Mouse (Mus musculus) layer of hippocampus, adult 18-20 months (tissue): Measurements from ENCODE around the gene Fam222b. TPM values are rescaled to one million over a fixed set of nuclear protein-coding genes. Genes with fewer than 3 reads are reported as not detected.
"Not testable (repeated sequence)": the region's sequence is repeated elsewhere in the genome, so short reads cannot be mapped to it uniquely, and the experiment has no call there.

Experiments used
- DNase-seq, 2 experiments: peaks; one replicate each; pipeline ENCODE4 v3.0.0; 2022; ENCODE audit warnings: low spot score in 2 of 2
- long read RNA-seq: library from polyadenylated mRNA; stranded (forward); transcript quantifications from one replicate; pipeline ENCODE4 v2.0.0, GENCODE M21; 2021
- total RNA-seq, 2 experiments: library from RNA; stranded (reverse); gene quantifications; 2 replicates each; pipeline ENCODE4 v1.2.3; 2021

The Fam222b gene
- total RNA-seq, result 10 to 100 TPM; 29.7 to 30.5 TPM
- long read RNA-seq, transcript Fam222b-201 (3 exons, 3,258 nt), result major isoform, 43 of 58 reads
- long read RNA-seq, partial matches to known transcripts, result 0 of 58 reads
- long read RNA-seq, other reads (novel, unspliced or antisense), result 8 of 58 reads

- DNase-seq, result peak; percentile 87 to 93
These were observed at the start of gene Fam222b for GRCm38 (mm10) chr11:78094504-78095143. TSS of gene Fam222b (plus strand) at chr11:78094660.

- DNase-seq, result peak in 1 of 2 experiments; percentile 44
These were observed 49.7 kb upstream of the Fam222b start for GRCm38 (mm10) chr11:78044758-78045251.

GRCm38 (mm10) chr11:78048637-78049036 lies 45.8 kb upstream of the Fam222b start:
- DNase-seq, result not testable (repeated sequence)

- DNase-seq, result no peak
These were observed 41.4 kb upstream of the Fam222b start for GRCm38 (mm10) chr11:78053078-78053477.

- DNase-seq, result no peak
These were observed 37.5 kb upstream of the Fam222b start for GRCm38 (mm10) chr11:78056946-78057345.

- DNase-seq, result peak; percentile 22 to 63
These were observed 34.4 kb upstream of the Fam222b start for GRCm38 (mm10) chr11:78059833-78060757.

- DNase-seq, result no peak
These were observed 31.9 kb upstream of the Fam222b start for GRCm38 (mm10) chr11:78062563-78062962.

- DNase-seq, result no peak
These were observed 28.6 kb upstream of the Fam222b start for GRCm38 (mm10) chr11:78065906-78066305.

- DNase-seq, result no peak
These were observed 27.8 kb upstream of the Fam222b start for GRCm38 (mm10) chr11:78066641-78067040.

- DNase-seq, result no peak
These were observed 26.9 kb upstream of the Fam222b start for GRCm38 (mm10) chr11:78067566-78067965.

- DNase-seq, result no peak
These were observed 25.3 kb upstream of the Fam222b start for GRCm38 (mm10) chr11:78069130-78069529.

GRCm38 (mm10) chr11:78069646-78070045 lies 24.8 kb upstream of the Fam222b start:
- DNase-seq, result no peak

- DNase-seq, result no peak
These were observed 22.5 kb upstream of the Fam222b start for GRCm38 (mm10) chr11:78071938-78072337.

GRCm38 (mm10) chr11:78072425-78073130 lies 21.9 kb upstream of the Fam222b start:
- DNase-seq, result no peak

GRCm38 (mm10) chr11:78073577-78074276 lies 20.7 kb upstream of the Fam222b start:
- no peak for DNase-seq

GRCm38 (mm10) chr11:78074277-78074652 lies 20.2 kb upstream of the Fam222b start:
- no peak for DNase-seq

GRCm38 (mm10) chr11:78074666-78075065 lies 19.8 kb upstream of the Fam222b start:
- DNase-seq, result no peak

- peak; percentile 80 to 90 for DNase-seq
These were observed 14.2 kb upstream of the Fam222b start, which contains the start of gene Eral1 for GRCm38 (mm10) chr11:78079961-78080921. TSS of gene Eral1 (minus strand) at chr11:78080383.

GRCm38 (mm10) chr11:78083595-78083994 lies 10.9 kb upstream of the Fam222b start:
- DNase-seq, result no peak
